20 mouse cellular contexts compared by ENCODE assay signal in the genomic region with DNA sequence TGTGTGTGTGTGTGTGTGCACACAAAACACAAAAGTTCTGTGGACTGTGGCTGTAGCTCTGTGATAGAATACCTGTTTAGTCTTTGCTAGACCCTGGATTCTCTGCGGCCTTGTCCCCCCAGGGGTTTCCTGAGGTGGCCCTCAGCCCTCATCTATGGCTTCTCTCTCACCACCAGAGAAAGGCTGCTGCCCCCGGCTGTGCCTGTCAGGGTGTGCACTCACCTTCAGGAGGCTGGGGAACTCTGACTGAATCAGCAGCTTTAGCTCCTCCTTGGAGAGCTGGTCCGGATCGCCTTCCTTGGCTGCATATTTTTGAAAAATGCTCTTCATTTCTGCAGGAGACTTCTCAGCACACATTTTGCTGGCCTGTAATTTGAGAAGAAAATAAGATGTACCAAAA. TPM values are rescaled to one million over a fixed set of nuclear protein-coding genes. Genes with fewer than 3 reads are reported as not detected.
DNase-seq lines count a peak whose midpoint lies in the region; ATAC-seq lines count a peak whose summit lies in the region.
"Had no signal": no experiment of that assay in that cellular context is flagged by ENCODE, and none has a peak within 500 bp of the region (broad histone marks: within the 10 kb centered on the region; RNA-seq: fewer than 3 reads in every experiment).

No protein-coding gene starts in this region.

- H3K4me1 ChIP-seq in kidney, embryonic 16.5 days (ENCODE audit: insufficient read depth, low read length), result no peaks in the 10 kb centered on the region
- H3K4me1 ChIP-seq in lung, embryonic 16.5 days (replicated peaks; ENCODE audit: control insufficient read depth, insufficient read depth, low read length), result no peaks in the 10 kb centered on the region
- H3K4me1 ChIP-seq in intestine, embryonic 16.5 days (ENCODE audit: control insufficient read depth, insufficient read depth, low read length), result no peaks in the 10 kb centered on the region
- no peaks in the 10 kb centered on the region for H3K4me1 ChIP-seq in neural tube, embryonic 15.5 days
- H3K4me1 ChIP-seq: embryonic facial prominence, embryonic 15.5 days; heart, embryonic 12.5 days; hindbrain, embryonic 10.5 days had no signal

- WGBS in kidney, embryonic 16.5 days, result 43% methylated on average over 4 of the region's 4 CpGs
- 26% methylated on average over 4 of the region's 4 CpGs for WGBS in lung, embryonic 16.5 days
- 41% methylated on average over 4 of the region's 4 CpGs for WGBS in intestine, embryonic 16.5 days
- WGBS in neural tube, embryonic 15.5 days, result 40% methylated on average over 4 of the region's 4 CpGs

- H3K27me3 ChIP-seq in kidney, embryonic 16.5 days (ENCODE audit: insufficient read depth, low read length), result peaks cover 9% of the 10 kb centered on the region
- no peaks in the 10 kb centered on the region for H3K27me3 ChIP-seq in lung, embryonic 16.5 days (ENCODE audit: control insufficient read depth, insufficient read depth, low read depth, low read length)
- no peaks in the 10 kb centered on the region for H3K27me3 ChIP-seq in intestine, embryonic 16.5 days (replicated peaks; ENCODE audit: control insufficient read depth, insufficient read depth, low read length)
- H3K27me3 ChIP-seq in neural tube, embryonic 15.5 days (replicated peaks), result peaks cover 7% of the 10 kb centered on the region; the same call in 1 of the 2 replicates
- H3K27me3 ChIP-seq: heart, embryonic 12.5 days had no signal

- no peaks in the 10 kb centered on the region for H3K36me3 ChIP-seq in kidney, embryonic 16.5 days (ENCODE audit: insufficient read depth, low read length)
- H3K36me3 ChIP-seq in lung, embryonic 16.5 days (ENCODE audit: control insufficient read depth, insufficient read depth, low read length), result no peaks in the 10 kb centered on the region
- no peaks in the 10 kb centered on the region for H3K36me3 ChIP-seq in intestine, embryonic 16.5 days (ENCODE audit: control insufficient read depth, insufficient read depth, low read length)
- H3K36me3 ChIP-seq in neural tube, embryonic 15.5 days, result no peaks in the 10 kb centered on the region
- H3K36me3 ChIP-seq: embryonic facial prominence, embryonic 15.5 days; forebrain, embryonic 10.5 days; heart, embryonic 12.5 days; hindbrain, embryonic 10.5 days had no signal

- no peak overlapping the region for H3K4me2 ChIP-seq in kidney, embryonic 16.5 days (replicated peaks; ENCODE audit: low read depth, low read length)
- no peak overlapping the region for H3K4me2 ChIP-seq in lung, embryonic 16.5 days (ENCODE audit: low read depth, low read length)
- H3K4me2 ChIP-seq in intestine, embryonic 16.5 days (ENCODE audit: low read depth, low read length), result peak overlapping the region; percentile 30; the same call in 1 of the 2 replicates
- H3K4me2 ChIP-seq in neural tube, embryonic 15.5 days, result no peak overlapping the region
- H3K4me2 ChIP-seq: embryonic facial prominence, embryonic 15.5 days; heart, embryonic 12.5 days had no signal

- H3K9ac ChIP-seq in kidney, embryonic 16.5 days (replicated peaks; ENCODE audit: low read length), result no peak overlapping the region
- no peak overlapping the region for H3K9ac ChIP-seq in lung, embryonic 16.5 days (ENCODE audit: low read length)
- peak overlapping the region; percentile 24; the same call in 1 of the 2 replicates for H3K9ac ChIP-seq in intestine, embryonic 16.5 days (ENCODE audit: low read depth, low read length)
- no peak overlapping the region for H3K9ac ChIP-seq in neural tube, embryonic 15.5 days (replicated peaks)
- H3K9ac ChIP-seq: embryonic facial prominence, embryonic 15.5 days; heart, embryonic 12.5 days had no signal

- no peak for DNase-seq in kidney, adult 18-20 months
- no peak for DNase-seq in lung, adult 18-20 months
- DNase-seq in yolk sac, embryonic 10.5 days (ENCODE audit: low spot score), result peak; percentile 9
- no peak for DNase-seq in spleen, adult 18-20 months
- DNase-seq: adrenal gland, postnatal 14 days; cerebellum, adult 18-20 months; cerebellum, adult 9-11 months; cerebellum, postnatal 36 days; gastrocnemius, adult 2 months; gastrocnemius, postnatal 25 days had no signal

- no peaks in the 10 kb centered on the region for H3K9me3 ChIP-seq in kidney, embryonic 16.5 days (ENCODE audit: low read length)
- no peaks in the 10 kb centered on the region for H3K9me3 ChIP-seq in lung, embryonic 16.5 days (ENCODE audit: control insufficient read depth, low read length)
- H3K9me3 ChIP-seq in intestine, embryonic 16.5 days (ENCODE audit: control insufficient read depth, low read length), result no peaks in the 10 kb centered on the region
- H3K9me3 ChIP-seq in neural tube, embryonic 15.5 days (replicated peaks), result no peaks in the 10 kb centered on the region
- H3K9me3 ChIP-seq: embryonic facial prominence, embryonic 15.5 days; forebrain, embryonic 10.5 days; heart, embryonic 12.5 days; hindbrain, embryonic 10.5 days had no signal

- H3K27ac ChIP-seq in kidney, embryonic 16.5 days (ENCODE audit: low read length), result peak overlapping the region; percentile 43; the same call in 1 of the 2 replicates
- no peak overlapping the region for H3K27ac ChIP-seq in lung, embryonic 16.5 days (ENCODE audit: low read length)
- H3K27ac ChIP-seq in intestine, embryonic 16.5 days (ENCODE audit: low read length), result peak overlapping the region; percentile 72
- no peak overlapping the region for H3K27ac ChIP-seq in neural tube, embryonic 15.5 days (replicated peaks)
- H3K27ac ChIP-seq: embryonic facial prominence, embryonic 15.5 days; forebrain, embryonic 10.5 days; gastrocnemius, adult 2 months; hindbrain, embryonic 10.5 days had no signal

- no peak overlapping the region for H3K4me3 ChIP-seq in kidney, embryonic 16.5 days (ENCODE audit: low read length)
- no peak overlapping the region for H3K4me3 ChIP-seq in lung, embryonic 16.5 days (ENCODE audit: low read length)
- peak overlapping the region; percentile 37 for H3K4me3 ChIP-seq in intestine, embryonic 16.5 days (ENCODE audit: low read length)
- H3K4me3 ChIP-seq in neural tube, embryonic 15.5 days (replicated peaks), result no peak overlapping the region
- H3K4me3 ChIP-seq: embryonic facial prominence, embryonic 15.5 days; erythroblast, embryonic 14.5 days; forebrain, embryonic 10.5 days; gastrocnemius, adult 2 months; heart, embryonic 12.5 days; hindbrain, embryonic 10.5 days had no signal

- ATAC-seq in kidney, embryonic 16.5 days (ENCODE audit: low FRiP score, low TSS enrichment), result peak; percentile 57; the same call in 1 of the 2 replicates
- ATAC-seq in lung, embryonic 16.5 days (ENCODE audit: low read depth), result 0 out of 2 replicates have a peak, but pooled peaks have one; percentile 31
- ATAC-seq in intestine, embryonic 16.5 days, result peak; percentile 60
- no peak for ATAC-seq in neural tube, embryonic 15.5 days (ENCODE audit: low FRiP score)
- ATAC-seq: forebrain, embryonic 14.5 days had no signal

RNA-seq across cellular contexts. Expression of a gene that starts 0.6 kb away (rescaled TPM):
- polyA plus RNA-seq in kidney, embryonic 16.5 days (2015; fragmentation: Nextera tagmentation; extraction: Ambion mirVana), result 347 and 501 TPM in 2 replicates
- polyA plus RNA-seq in lung, embryonic 16.5 days (2015; fragmentation: Nextera tagmentation; extraction: Ambion mirVana), result 1.9 and 2.8 TPM in 2 replicates
- 305 and 338 TPM in 2 replicates for polyA plus RNA-seq in intestine, embryonic 16.5 days (2015; fragmentation: Nextera tagmentation; extraction: Ambion mirVana)
- 0.73 and 33.7 TPM in 2 replicates for polyA plus RNA-seq in neural tube, embryonic 15.5 days (2015; fragmentation: Nextera tagmentation; extraction: Ambion mirVana)
- polyA plus RNA-seq: erythroblast, embryonic 14.5 days; forebrain, embryonic 10.5 days; forebrain, embryonic 14.5 days had no signal

Comparison
In these comparisons a context has a peak if more than half of its experiments do, and no peak if none do; other contexts are left out.
1. H3K27ac ChIP-seq: peak in kidney, embryonic 16.5 days (single experiment) and intestine, embryonic 16.5 days (single experiment); none in lung, embryonic 16.5 days (single experiment) and neural tube, embryonic 15.5 days (single experiment).